7 mouse cellular contexts compared by ENCODE assay signal in genomic region chr4:126148161-126148961, GRCm38 (mm10). TPM values are rescaled to one million over a fixed set of nuclear protein-coding genes. Genes with fewer than 3 reads are reported as not detected.
DNase-seq lines count a peak whose midpoint lies in the region; ATAC-seq and TF ChIP-seq lines count a peak whose summit lies in the region.

No protein-coding gene starts in this region.

- peak overlapping the region; percentile 86 for H3K27ac ChIP-seq in embryonic fibroblast, embryonic 13.5 days (ENCODE audit: insufficient read depth, low read length)
- H3K27ac ChIP-seq in heart, embryonic 16.5 days (ENCODE audit: low read length) = peak overlapping the region; percentile 82

- 2% methylated on average over 61 of the region's 67 CpGs for WGBS in heart, embryonic 16.5 days

- peak; percentile 76 for TF ChIP-seq POLR2A in embryonic fibroblast, embryonic 13.5 days (IDR thresholded peaks at IDR 0.05; ENCODE audit: low read depth, low read length)

- H3K9me3 ChIP-seq in heart, embryonic 16.5 days (replicated peaks; ENCODE audit: control insufficient read depth, low read length) = no peaks in the 10 kb centered on the region
- peaks cover 9% of the 10 kb centered on the region for H3K9me3 ChIP-seq in megakaryocyte, embryonic 14.5 days

- no peaks in the 10 kb centered on the region for H3K27me3 ChIP-seq in heart, embryonic 16.5 days (ENCODE audit: control insufficient read depth, insufficient read depth, low read length)
- peaks cover 20% of the 10 kb centered on the region for H3K27me3 ChIP-seq in megakaryocyte, embryonic 14.5 days (replicated peaks)
- no peaks in the 10 kb centered on the region for H3K27me3 ChIP-seq in splenic B cell, adult 2 months (ENCODE audit: control insufficient read depth, insufficient read depth, low read length, poor library complexity, severe bottlenecking)

- H3K4me2 ChIP-seq in heart, embryonic 16.5 days (ENCODE audit: low read depth, low read length) = peak overlapping the region; percentile 81

- ATAC-seq in activated CD4-positive, CD25-positive, alpha-beta regulatory T cell, adult 4 months = peak; percentile 93
- peak; percentile 77 for ATAC-seq in heart, embryonic 16.5 days (replicated peaks; ENCODE audit: extremely low read depth, insufficient read depth, low FRiP score)

- TF ChIP-seq CTCF in embryonic fibroblast, embryonic 13.5 days (IDR thresholded peaks at IDR 0.05; ENCODE audit: borderline replicate concordance, insufficient read depth, low read length) = no peak

- peak overlapping the region; percentile 69 for H3K4me3 ChIP-seq in embryonic fibroblast, embryonic 13.5 days (ENCODE audit: insufficient read depth, low read length)
- H3K4me3 ChIP-seq in heart, embryonic 16.5 days (ENCODE audit: low read length) = peak overlapping the region; percentile 69
- H3K4me3 ChIP-seq in megakaryocyte, embryonic 14.5 days (replicated peaks) = peak overlapping the region; percentile 92

- peak; percentile 90 for DNase-seq in kidney, postnatal 14 days
- DNase-seq in splenic B cell, adult 2 months (ENCODE audit: low read depth, low spot score) = peak; percentile 48
- no peak for DNase-seq in right cerebral cortex, adult 2 months (ENCODE audit: low spot score in 2 of 2)

- H3K9ac ChIP-seq in heart, embryonic 16.5 days (ENCODE audit: low read length) = peak overlapping the region; percentile 80

- no peaks in the 10 kb centered on the region for H3K4me1 ChIP-seq in embryonic fibroblast, embryonic 13.5 days (ENCODE audit: control insufficient read depth, insufficient read depth, low read length)
- peaks cover 30% of the 10 kb centered on the region for H3K4me1 ChIP-seq in heart, embryonic 16.5 days (ENCODE audit: control insufficient read depth, insufficient read depth, low read length)
- peaks cover 35% of the 10 kb centered on the region for H3K4me1 ChIP-seq in megakaryocyte, embryonic 14.5 days

- no peaks in the 10 kb centered on the region; the same call in 1 of the 2 replicates for H3K36me3 ChIP-seq in heart, embryonic 16.5 days (ENCODE audit: control insufficient read depth, insufficient read depth)
- peaks cover 41% of the 10 kb centered on the region for H3K36me3 ChIP-seq in megakaryocyte, embryonic 14.5 days (replicated peaks; ENCODE audit: low read length)
- no peaks in the 10 kb centered on the region for H3K36me3 ChIP-seq in splenic B cell, adult 2 months (ENCODE audit: control insufficient read depth, insufficient read depth, low read length, poor library complexity, severe bottlenecking)

RNA-seq across cellular contexts. Expression of gene Eva1b, which starts 0.8 kb away (rescaled TPM):
- 10 to 100 TPM; 18.8 to 19.0 TPM for polyA plus RNA-seq in activated CD4-positive, CD25-positive, alpha-beta regulatory T cell, adult 4 months (2017; shearing (Covaris generic))
- polyA plus RNA-seq in embryonic fibroblast, embryonic 13.5 days (2011; ENCODE audit: insufficient read length, low read depth, missing spikeins) = 41.0 and 53.7 TPM in 2 replicates
- 29.5 TPM in 2 replicates for polyA plus RNA-seq in heart, embryonic 16.5 days (2015; fragmentation: Nextera tagmentation; extraction: Ambion mirVana)
- 18.4 and 56.4 TPM in 2 replicates for polyA plus RNA-seq in megakaryocyte, embryonic 14.5 days (2012; ENCODE audit: insufficient read depth, low replicate concordance)

RNA-seq across cellular contexts. Expression of gene Sh3d21, which starts 14.9 kb away (rescaled TPM):
- under 1 TPM in 1 of 2 experiments, not detected in 1; 0.92 TPM for polyA plus RNA-seq in activated CD4-positive, CD25-positive, alpha-beta regulatory T cell, adult 4 months (2017; shearing (Covaris generic))
- polyA plus RNA-seq in embryonic fibroblast, embryonic 13.5 days (2011; ENCODE audit: insufficient read length, low read depth, missing spikeins) = 2.5 and 3.8 TPM in 2 replicates
- polyA plus RNA-seq in heart, embryonic 16.5 days (2015; fragmentation: Nextera tagmentation; extraction: Ambion mirVana) = 2.7 and 3.4 TPM in 2 replicates
- 0.16 and 1.2 TPM in 2 replicates for polyA plus RNA-seq in megakaryocyte, embryonic 14.5 days (2012; ENCODE audit: insufficient read depth, low replicate concordance)

RNA-seq across cellular contexts. Expression of gene Stk40, which starts 44.6 kb away (rescaled TPM):
- 10 to 100 TPM; 15.5 to 20.4 TPM for polyA plus RNA-seq in activated CD4-positive, CD25-positive, alpha-beta regulatory T cell, adult 4 months (2017; shearing (Covaris generic))
- polyA plus RNA-seq in embryonic fibroblast, embryonic 13.5 days (2011; ENCODE audit: insufficient read length, low read depth, missing spikeins) = 26.4 and 34.1 TPM in 2 replicates
- polyA plus RNA-seq in heart, embryonic 16.5 days (2015; fragmentation: Nextera tagmentation; extraction: Ambion mirVana) = 24.5 and 26.6 TPM in 2 replicates
- 99.5 and 105 TPM in 2 replicates for polyA plus RNA-seq in megakaryocyte, embryonic 14.5 days (2012; ENCODE audit: insufficient read depth, low replicate concordance)

RNA-seq across cellular contexts. Expression of gene Lsm10, which starts 51.9 kb away (rescaled TPM):
- polyA plus RNA-seq in activated CD4-positive, CD25-positive, alpha-beta regulatory T cell, adult 4 months (2017; shearing (Covaris generic)) = 10 to 100 TPM; 67.3 to 70.5 TPM
- polyA plus RNA-seq in embryonic fibroblast, embryonic 13.5 days (2011; ENCODE audit: insufficient read length, low read depth, missing spikeins) = 34.3 and 38.7 TPM in 2 replicates
- polyA plus RNA-seq in heart, embryonic 16.5 days (2015; fragmentation: Nextera tagmentation; extraction: Ambion mirVana) = 41.7 and 47.2 TPM in 2 replicates
- 9.2 and 19.0 TPM in 2 replicates for polyA plus RNA-seq in megakaryocyte, embryonic 14.5 days (2012; ENCODE audit: insufficient read depth, low replicate concordance)

RNA-seq across cellular contexts. Expression of gene Thrap3, which starts 54.2 kb away (rescaled TPM):
- 100 to 1,000 TPM; 205 to 236 TPM for polyA plus RNA-seq in activated CD4-positive, CD25-positive, alpha-beta regulatory T cell, adult 4 months (2017; shearing (Covaris generic))
- polyA plus RNA-seq in embryonic fibroblast, embryonic 13.5 days (2011; ENCODE audit: insufficient read length, low read depth, missing spikeins) = 311 and 382 TPM in 2 replicates
- 137 and 143 TPM in 2 replicates for polyA plus RNA-seq in heart, embryonic 16.5 days (2015; fragmentation: Nextera tagmentation; extraction: Ambion mirVana)
- polyA plus RNA-seq in megakaryocyte, embryonic 14.5 days (2012; ENCODE audit: insufficient read depth, low replicate concordance) = 40.8 and 101 TPM in 2 replicates

Comparison
In these comparisons a context has a peak if more than half of its experiments do, and no peak if none do; other contexts are left out.
1. DNase-seq: peak in kidney, postnatal 14 days (single experiment) and splenic B cell, adult 2 months (single experiment); none in right cerebral cortex, adult 2 months (0 of 2).
2. Peak in every context shown above with its lines, with median percentiles within 50 percentile points of each other: H3K4me3 ChIP-seq.